Mouse (Mus musculus) MEL (cell line): ENCODE results near the gene Acod1. TPM values are rescaled to one million over a fixed set of nuclear protein-coding genes. Genes with fewer than 3 reads are reported as not detected.

Experiments used
- DNase-seq: peaks from one replicate; pipeline ENCODE4 v3.0.0; 2011; ENCODE audit warnings: low read depth, low spot score
- H3K27ac ChIP-seq: 2 replicates; pipeline ENCODE4 v1.5.1; 2012; ENCODE audit warnings: low read depth, mild to moderate bottlenecking, control low read depth, low read length, moderate library complexity; ENCODE audit not compliant: control insufficient read depth
- H3K27me3 ChIP-seq, 2 experiments: fragments of 150-350 bp in 1 of 2; sonication (generic) in 1 of 2; 2 replicates each; pipeline ENCODE4 v1.6.1; 2012; ENCODE audit warnings: low read length in 2 of 2, mild to moderate bottlenecking in 2 of 2, improper control_type of control experiment in 1 of 2, moderate library complexity in 1 of 2; ENCODE audit not compliant: insufficient read depth in 2 of 2, control insufficient read depth in 1 of 2
- H3K36me3 ChIP-seq, 2 experiments: 2 replicates each; pipeline ENCODE4 v1.6.1; 2012 to 2014; ENCODE audit warnings: low read length in 2 of 2, improper control_type of control experiment in 1 of 2, inconsistent platforms in 1 of 2, mild to moderate bottlenecking in 1 of 2; ENCODE audit not compliant: insufficient read depth in 2 of 2, control insufficient read depth in 1 of 2
- H3K4me1 ChIP-seq, 2 experiments: fragments of 150-350 bp in 1 of 2; sonication (generic) in 1 of 2; 2 replicates each; pipeline ENCODE4 v1.6.1; 2012; ENCODE audit warnings: low read length in 2 of 2, improper control_type of control experiment in 1 of 2, mild to moderate bottlenecking in 1 of 2; ENCODE audit not compliant: insufficient read depth in 2 of 2, control insufficient read depth in 1 of 2
- H3K4me3 ChIP-seq, 2 experiments: fragments of 150-350 bp in 1 of 2; sonication (generic) in 1 of 2; 2 replicates each; pipeline ENCODE4 v1.5.1; 2012; ENCODE audit warnings: low read depth in 2 of 2, low read length in 2 of 2, mild to moderate bottlenecking in 2 of 2, moderate library complexity in 2 of 2, control low read depth in 1 of 2, improper control_type of control experiment in 1 of 2; ENCODE audit not compliant: control insufficient read depth in 1 of 2, insufficient read depth in 1 of 2
- H3K79me2 ChIP-seq: 2 replicates; pipeline ENCODE4 v1.6.1; 2012; ENCODE audit warnings: mild to moderate bottlenecking, low read length, moderate library complexity; ENCODE audit not compliant: control insufficient read depth, poor library complexity, insufficient read depth
- H3K9ac ChIP-seq: 2 replicates; pipeline ENCODE4 v1.6.1; 2012; ENCODE audit warnings: low read depth, mild to moderate bottlenecking, control low read depth, low read length, moderate library complexity; ENCODE audit not compliant: control insufficient read depth, poor library complexity, severe bottlenecking
- H3K9me3 ChIP-seq: fragments of 150-350 bp; sonication (generic); replicated peaks from 2 replicates; pipeline ENCODE4 v1.6.1; 2012; ENCODE audit warnings: mild to moderate bottlenecking, low read length, improper control_type of control experiment, moderate library complexity; ENCODE audit not compliant: insufficient read depth
- BHLHE40 ChIP-seq: IDR thresholded peaks from 2 replicates; pipeline ENCODE4 v1.6.1; 2012; ENCODE audit warnings: low read depth, mild to moderate bottlenecking, inconsistent platforms, low read length, improper control_type of control experiment, borderline replicate concordance
- CHD2 ChIP-seq: IDR thresholded peaks from 2 replicates; pipeline ENCODE4 v1.6.1; 2011; ENCODE audit warnings: low read length, improper control_type of control experiment
- CTCF ChIP-seq, 3 experiments: IDR thresholded peaks in 2 of 3; conservative IDR thresholded peaks in 1 of 3; 2 replicates each; pipeline ENCODE4 v1.5.1; 2011 to 2012; ENCODE audit warnings: low read length in 3 of 3, low read depth in 2 of 3, mild to moderate bottlenecking in 2 of 3, improper control_type of control experiment in 1 of 3, inconsistent platforms in 1 of 3, mixed read lengths in 1 of 3, moderate library complexity in 1 of 3; ENCODE audit not compliant: control insufficient read depth in 1 of 3, insufficient read depth in 1 of 3, poor library complexity in 1 of 3, severe bottlenecking in 1 of 3
- E2F4 ChIP-seq: IDR thresholded peaks from 2 replicates; pipeline ENCODE4 v1.6.1; 2011; ENCODE audit warnings: low read depth, low read length, improper control_type of control experiment, borderline replicate concordance
- ETS1 ChIP-seq: IDR thresholded peaks from 2 replicates; pipeline ENCODE4 v1.6.1; 2012; ENCODE audit warnings: low read depth, mild to moderate bottlenecking, inconsistent platforms, low read length, improper control_type of control experiment, moderate library complexity
- GABPA ChIP-seq: IDR thresholded peaks from 2 replicates; pipeline ENCODE4 v1.6.1; 2012; ENCODE audit warnings: low read depth, mild to moderate bottlenecking, inconsistent platforms, low read length, improper control_type of control experiment, moderate library complexity
- JUND ChIP-seq: IDR thresholded peaks from 2 replicates; pipeline ENCODE4 v1.6.1; 2011; ENCODE audit warnings: low read depth, mild to moderate bottlenecking, improper control_type of control experiment, low read length
- KAT2A ChIP-seq: conservative IDR thresholded peaks from 2 replicates; pipeline ENCODE4 v1.6.1; 2012; ENCODE audit warnings: low read depth, low read length, improper control_type of control experiment, inconsistent platforms
- MAFK ChIP-seq: IDR thresholded peaks from 2 replicates; pipeline ENCODE4 v1.6.1; 2011; ENCODE audit warnings: low read depth, mild to moderate bottlenecking, low read length, improper control_type of control experiment, borderline replicate concordance
- MXI1 ChIP-seq: IDR thresholded peaks from 2 replicates; pipeline ENCODE4 v1.6.1; 2011; ENCODE audit warnings: mild to moderate bottlenecking, low read depth, low read length, improper control_type of control experiment
- MYC ChIP-seq: IDR thresholded peaks from 2 replicates; pipeline ENCODE4 v1.6.1; 2011; ENCODE audit warnings: low read depth, mild to moderate bottlenecking, low read length, improper control_type of control experiment, moderate library complexity
- NELFE ChIP-seq: IDR thresholded peaks from 2 replicates; pipeline ENCODE4 v1.6.1; 2011; ENCODE audit warnings: low read depth, low read length, improper control_type of control experiment
- POLR2A ChIP-seq, 2 experiments: IDR thresholded peaks; 2 replicates each; pipeline ENCODE4 v1.6.1; 2011 to 2012; ENCODE audit warnings: low read length in 2 of 2, mild to moderate bottlenecking in 2 of 2, control low read depth in 1 of 2, improper control_type of control experiment in 1 of 2, low read depth in 1 of 2, moderate library complexity in 1 of 2; ENCODE audit not compliant: control insufficient read depth in 1 of 2, insufficient read depth in 1 of 2, poor library complexity in 1 of 2
- POLR2AphosphoS2 ChIP-seq: IDR thresholded peaks from 2 replicates; pipeline ENCODE4 v1.6.1; 2011; ENCODE audit warnings: low read length, improper control_type of control experiment
- RCOR1 ChIP-seq: IDR thresholded peaks from 2 replicates; pipeline ENCODE4 v1.6.1; 2012; ENCODE audit warnings: low read depth, mild to moderate bottlenecking, inconsistent platforms, low read length, improper control_type of control experiment
- SIN3A ChIP-seq: IDR thresholded peaks from 2 replicates; pipeline ENCODE4 v1.6.1; 2012; ENCODE audit warnings: low read length, improper control_type of control experiment, inconsistent platforms
- TAL1 ChIP-seq: IDR thresholded peaks from 2 replicates; pipeline ENCODE4 v1.6.1; 2012; ENCODE audit warnings: mild to moderate bottlenecking, inconsistent platforms, low read length, moderate library complexity, mixed read lengths
- TCF12 ChIP-seq: IDR thresholded peaks from 2 replicates; pipeline ENCODE4 v1.6.1; 2014; ENCODE audit warnings: low read depth, mild to moderate bottlenecking, inconsistent platforms, low read length, improper control_type of control experiment, moderate library complexity
- polyA plus RNA-seq, 2 experiments: library from polyadenylated mRNA; stranded (reverse) in 1 of 2; unstranded in 1 of 2; fragments of >175 nt in 1 of 2; fragments of >200 nt in 1 of 2; gene quantifications; 2 replicates each; pipeline versions ENCODE4 v1.2.1 to v1.2.4; 2012; ENCODE audit warnings: low replicate concordance in 2 of 2, low read depth in 1 of 2; ENCODE audit not compliant: insufficient read length in 2 of 2, insufficient read depth in 1 of 2, missing spikeins in 1 of 2
- total RNA-seq: library from RNA; depleted of rRNA; stranded (reverse); fragments of 300-350 nt; gene quantifications from 2 replicates; pipeline ENCODE4 v1.2.3, GENCODE M21; 2012

Acod1 gene
- total and polyA plus RNA-seq, 3 experiments = not detected

GRCm38 (mm10) chr14:103065294-103066167 is 18.8 kb downstream of the Acod1 start (continued):
- no peak for TF ChIP-seq TCF12
- TF ChIP-seq MXI1 = peak; percentile 34; the same call in 1 of the 2 replicates
- TF ChIP-seq MYC = peak; percentile 74; the same call in 1 of the 2 replicates

DNA sequence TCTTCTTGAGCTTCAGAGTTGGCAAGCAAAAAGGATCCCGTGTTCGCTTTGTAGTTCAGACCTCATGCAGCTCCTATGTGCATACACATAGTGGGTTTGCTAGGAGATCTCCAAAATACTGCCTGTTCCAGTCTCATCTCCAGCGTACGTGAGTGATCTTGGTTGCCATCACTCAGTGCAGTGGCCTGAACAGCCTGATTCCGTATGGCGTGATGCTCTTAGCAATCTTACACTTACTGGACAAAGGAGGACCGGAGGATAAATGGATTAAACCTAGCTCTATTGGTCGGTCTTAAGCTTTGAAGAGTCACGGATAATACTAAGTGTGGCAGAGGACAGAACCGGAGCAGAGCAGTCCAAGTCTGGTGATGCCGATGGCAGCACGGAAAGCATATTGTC is 22.7 kb downstream of the Acod1 start:
- Histone ChIP-seq H3K27ac (peak overlapping the region; percentile 91), H3K4me3 (peak overlapping the region; percentile 60 to 77), H3K4me1 (no peaks in the 10 kb centered on the region; a peak in 1 of 4 replicates), H3K9me3 (no peaks in the 10 kb centered on the region), H3K36me3 (peaks cover 0 to 6% of the 10 kb centered on the region in 2 experiments; a peak in 1 of 4 replicates), H3K79me2 (peaks cover 2% of the 10 kb centered on the region; the same call in 1 of the 2 replicates), H3K9ac (peak overlapping the region; percentile 80), H3K27me3 (no peaks in the 10 kb centered on the region)
- no peak for DNase-seq
- TF ChIP-seq BHLHE40 = no peak
- no peak for TF ChIP-seq MAFK
- TF ChIP-seq RCOR1 = no peak
- TF ChIP-seq E2F4 = no peak
- TF ChIP-seq GABPA = no peak
- no peak for TF ChIP-seq POLR2A (IDR thresholded peaks at IDR 0.05; ENCODE audit: control insufficient read depth in 1 of 2, insufficient read depth in 1 of 2, low read depth in 1 of 2, low read length in 2 of 2, poor library complexity in 1 of 2)
- TF ChIP-seq CHD2 = no peak
- no peak for TF ChIP-seq NELFE
- TF ChIP-seq MXI1 = no peak
- no peak for TF ChIP-seq ETS1
- TF ChIP-seq TAL1 = no peak
- TF ChIP-seq KAT2A = no peak
- TF ChIP-seq CTCF (IDR thresholded peaks at IDR 0.05 in 2 of 3, conservative IDR thresholded peaks at IDR 0.05 in 1 of 3; ENCODE audit: control insufficient read depth in 1 of 3, insufficient read depth in 1 of 3, low read depth in 2 of 3, low read length in 3 of 3, poor library complexity in 1 of 3, severe bottlenecking in 1 of 3) = no peak
- no peak for TF ChIP-seq JUND
- TF ChIP-seq POLR2AphosphoS2 = no peak
- TF ChIP-seq SIN3A = no peak
